Mouse (Mus musculus): Measurements from ENCODE around the gene Pde8b.

- TF ChIP-seq GATA1 (IDR thresholded peaks at IDR 0.05; ENCODE audit: borderline replicate concordance, low read length) (no peak), FLI1 (IDR thresholded peaks at IDR 0.05; ENCODE audit: low read length) (no peak)
Observed at GRCm38 (mm10) chr13:95007281-95007680, 242.9 kb downstream of the Pde8b start.

Measured in megakaryocyte, embryonic 14.5 days (primary cell).